Comparison of ENCODE assay signal across 21 mouse cellular contexts in genomic region chr1:79759006-79759405, GRCm38 (mm10). TPM values are rescaled to one million over a fixed set of nuclear protein-coding genes. Genes with fewer than 3 reads are reported as not detected.
DNase-seq lines count a peak whose midpoint lies in the region; ATAC-seq and TF ChIP-seq lines count a peak whose summit lies in the region.
"Had no signal": no experiment of that assay in that cellular context is flagged by ENCODE, and none has a peak within 500 bp of the region (broad histone marks: within the 10 kb centered on the region; RNA-seq: fewer than 3 reads in every experiment).

No protein-coding gene starts in this region.

- 0 out of 2 replicates have a peak overlapping the region, but pooled peaks have one; percentile 30 for H3K9ac ChIP-seq in hindbrain, embryonic 14.5 days
- H3K9ac ChIP-seq in hindbrain, embryonic 11.5 days (ENCODE audit: low read depth, low read length) = no peak overlapping the region
- H3K9ac ChIP-seq in midbrain, embryonic 13.5 days (replicated peaks) = no peak overlapping the region
- no peak overlapping the region for H3K9ac ChIP-seq in midbrain, embryonic 15.5 days
- 0 out of 2 replicates have a peak overlapping the region, but pooled peaks have one; percentile 8 for H3K9ac ChIP-seq in midbrain, postnatal 0 days (replicated peaks; ENCODE audit: low read length, poor library complexity, severe bottlenecking)
- H3K9ac ChIP-seq: embryonic facial prominence, embryonic 12.5 days; forebrain, embryonic 12.5 days; stomach, embryonic 15.5 days had no signal

- ATAC-seq in hindbrain, embryonic 14.5 days (ENCODE audit: low FRiP score) = no peak
- ATAC-seq in hindbrain, embryonic 11.5 days (ENCODE audit: low FRiP score) = no peak
- no peak for ATAC-seq in midbrain, embryonic 13.5 days
- no peak for ATAC-seq in midbrain, embryonic 15.5 days (replicated peaks)
- no peak for ATAC-seq in midbrain, postnatal 0 days (ENCODE audit: low FRiP score)
- ATAC-seq: inflammation-experienced regulatory T-cells, adult 6 months had no signal

- WGBS in hindbrain, embryonic 14.5 days = 46% methylated on average over 2 of the region's 2 CpGs
- WGBS in hindbrain, embryonic 11.5 days = 49% methylated on average over 2 of the region's 2 CpGs
- 66% methylated on average over 2 of the region's 2 CpGs for WGBS in midbrain, embryonic 13.5 days
- 64% methylated on average over 2 of the region's 2 CpGs for WGBS in midbrain, embryonic 15.5 days
- 46% methylated on average over 2 of the region's 2 CpGs for WGBS in midbrain, postnatal 0 days
- WGBS in limb, embryonic 10.5 days = 36% methylated on average over 2 of the region's 2 CpGs

- no peak overlapping the region for H3K27ac ChIP-seq in hindbrain, embryonic 14.5 days
- H3K27ac ChIP-seq in hindbrain, embryonic 11.5 days (ENCODE audit: low read depth, low read length) = no peak overlapping the region
- no peak overlapping the region for H3K27ac ChIP-seq in midbrain, embryonic 13.5 days
- no peak overlapping the region for H3K27ac ChIP-seq in midbrain, embryonic 15.5 days
- H3K27ac ChIP-seq in midbrain, postnatal 0 days (ENCODE audit: low read depth, low read length) = no peak overlapping the region
- H3K27ac ChIP-seq in limb, embryonic 10.5 days = no peak overlapping the region
- H3K27ac ChIP-seq: embryonic facial prominence, embryonic 12.5 days; forebrain, embryonic 12.5 days; stomach, embryonic 15.5 days had no signal

- TF ChIP-seq CTCF in midbrain, postnatal 0 days (IDR thresholded peaks at IDR 0.05) = no peak

- no peak overlapping the region for H3K4me3 ChIP-seq in hindbrain, embryonic 14.5 days (replicated peaks; ENCODE audit: low read length)
- H3K4me3 ChIP-seq in hindbrain, embryonic 11.5 days (ENCODE audit: low read depth, low read length) = no peak overlapping the region
- H3K4me3 ChIP-seq in midbrain, embryonic 13.5 days (replicated peaks) = no peak overlapping the region
- no peak overlapping the region for H3K4me3 ChIP-seq in midbrain, embryonic 15.5 days
- H3K4me3 ChIP-seq in midbrain, postnatal 0 days (ENCODE audit: low read depth, low read length) = no peak overlapping the region
- H3K4me3 ChIP-seq in limb, embryonic 10.5 days = no peak overlapping the region
- H3K4me3 ChIP-seq: embryonic facial prominence, embryonic 12.5 days; erythroblast, embryonic 14.5 days; forebrain, embryonic 12.5 days; stomach, embryonic 15.5 days had no signal

- H3K4me2 ChIP-seq in hindbrain, embryonic 14.5 days (replicated peaks) = peak overlapping the region; percentile 71
- no peak overlapping the region for H3K4me2 ChIP-seq in hindbrain, embryonic 11.5 days (replicated peaks; ENCODE audit: low read depth, low read length)
- H3K4me2 ChIP-seq in midbrain, embryonic 13.5 days (replicated peaks) = peak overlapping the region; percentile 82; the same call in 1 of the 2 replicates
- no peak overlapping the region for H3K4me2 ChIP-seq in midbrain, embryonic 15.5 days
- H3K4me2 ChIP-seq in midbrain, postnatal 0 days (ENCODE audit: low read depth, low read length, poor library complexity, severe bottlenecking) = 0 out of 2 replicates have a peak overlapping the region, but pooled peaks have one; percentile 77

- peaks cover 20% of the 10 kb centered on the region for H3K4me1 ChIP-seq in hindbrain, embryonic 14.5 days (replicated peaks; ENCODE audit: control insufficient read depth, insufficient read depth, low read length)
- peaks cover 3% of the 10 kb centered on the region; the same call in 1 of the 2 replicates for H3K4me1 ChIP-seq in hindbrain, embryonic 11.5 days (replicated peaks; ENCODE audit: control insufficient read depth, insufficient read depth, low read length)
- peaks cover 36% of the 10 kb centered on the region for H3K4me1 ChIP-seq in midbrain, embryonic 13.5 days (replicated peaks)
- H3K4me1 ChIP-seq in midbrain, embryonic 15.5 days = peaks cover 39% of the 10 kb centered on the region
- H3K4me1 ChIP-seq in midbrain, postnatal 0 days (ENCODE audit: insufficient read depth, low read length) = peaks cover 8% of the 10 kb centered on the region; the same call in 1 of the 2 replicates
- peaks cover 22% of the 10 kb centered on the region for H3K4me1 ChIP-seq in limb, embryonic 10.5 days

- H3K36me3 ChIP-seq in hindbrain, embryonic 14.5 days (replicated peaks; ENCODE audit: control insufficient read depth, insufficient read depth) = no peaks in the 10 kb centered on the region
- no peaks in the 10 kb centered on the region for H3K36me3 ChIP-seq in hindbrain, embryonic 11.5 days (ENCODE audit: control insufficient read depth, insufficient read depth, low read length)
- no peaks in the 10 kb centered on the region for H3K36me3 ChIP-seq in midbrain, embryonic 13.5 days
- H3K36me3 ChIP-seq in midbrain, embryonic 15.5 days (replicated peaks) = no peaks in the 10 kb centered on the region
- no peaks in the 10 kb centered on the region for H3K36me3 ChIP-seq in midbrain, postnatal 0 days (ENCODE audit: insufficient read depth, low read length)
- H3K36me3 ChIP-seq in limb, embryonic 10.5 days = no peaks in the 10 kb centered on the region
- H3K36me3 ChIP-seq: embryonic facial prominence, embryonic 12.5 days; forebrain, embryonic 12.5 days; stomach, embryonic 15.5 days had no signal

- DNase-seq in hindbrain, embryonic 14.5 days (ENCODE audit: low spot score) = no peak
- no peak for DNase-seq in hindbrain, embryonic 11.5 days (ENCODE audit: low spot score)
- no peak for DNase-seq in midbrain, postnatal 0 days (ENCODE audit: low spot score)
- DNase-seq in limb, embryonic 10.5 days (ENCODE audit: low spot score) = no peak
- DNase-seq in right cerebral cortex, postnatal 14 days = no peak
- DNase-seq: adrenal gland, adult 8-10 months; cerebellum, adult 18-20 months; cerebellum, postnatal 14 days; gastrocnemius, postnatal 14 days; kidney, adult 8-10 months; kidney, postnatal 10 days; lung, postnatal 4 days; right cerebral cortex, adult 18-20 months; thymus, postnatal 25 days had no signal

- no peaks in the 10 kb centered on the region for H3K9me3 ChIP-seq in hindbrain, embryonic 14.5 days (ENCODE audit: control insufficient read depth, low read length)
- no peaks in the 10 kb centered on the region for H3K9me3 ChIP-seq in hindbrain, embryonic 11.5 days (ENCODE audit: control insufficient read depth, low read length)
- H3K9me3 ChIP-seq in midbrain, embryonic 13.5 days = no peaks in the 10 kb centered on the region
- H3K9me3 ChIP-seq in midbrain, embryonic 15.5 days = no peaks in the 10 kb centered on the region
- no peaks in the 10 kb centered on the region for H3K9me3 ChIP-seq in midbrain, postnatal 0 days (ENCODE audit: low read length)
- no peaks in the 10 kb centered on the region for H3K9me3 ChIP-seq in limb, embryonic 10.5 days (replicated peaks)
- H3K9me3 ChIP-seq: embryonic facial prominence, embryonic 12.5 days; forebrain, embryonic 12.5 days; stomach, embryonic 15.5 days had no signal

- no peaks in the 10 kb centered on the region for H3K27me3 ChIP-seq in hindbrain, embryonic 14.5 days (ENCODE audit: control insufficient read depth, insufficient read depth, low read length)
- no peaks in the 10 kb centered on the region for H3K27me3 ChIP-seq in hindbrain, embryonic 11.5 days (ENCODE audit: control insufficient read depth, insufficient read depth, low read length)
- no peaks in the 10 kb centered on the region for H3K27me3 ChIP-seq in midbrain, embryonic 13.5 days
- H3K27me3 ChIP-seq in midbrain, embryonic 15.5 days (replicated peaks) = no peaks in the 10 kb centered on the region
- no peaks in the 10 kb centered on the region for H3K27me3 ChIP-seq in midbrain, postnatal 0 days (ENCODE audit: insufficient read depth, low read length)
- no peaks in the 10 kb centered on the region for H3K27me3 ChIP-seq in limb, embryonic 10.5 days (ENCODE audit: low read depth, poor library complexity, severe bottlenecking)
- H3K27me3 ChIP-seq: embryonic facial prominence, embryonic 12.5 days; stomach, embryonic 15.5 days had no signal

RNA-seq across cellular contexts. Expression of gene Mrpl44, which starts 16.8 kb away (rescaled TPM):
- 38.9 and 39.2 TPM in 2 replicates for polyA plus RNA-seq in hindbrain, embryonic 14.5 days (2014; fragmentation: Nextera tagmentation; extraction: Ambion mirVana)
- 53.0 and 53.1 TPM in 2 replicates for polyA plus RNA-seq in hindbrain, embryonic 11.5 days (2014; fragmentation: Nextera tagmentation; extraction: Ambion mirVana)
- polyA plus RNA-seq in midbrain, embryonic 13.5 days (2015; fragmentation: Nextera tagmentation; extraction: Ambion mirVana) = 51.9 and 54.5 TPM in 2 replicates
- polyA plus RNA-seq in midbrain, embryonic 15.5 days (2015; fragmentation: Nextera tagmentation; extraction: Ambion mirVana) = 41.2 and 41.3 TPM in 2 replicates
- 24.9 and 34.8 TPM in 2 replicates for total RNA-seq in midbrain, postnatal 0 days (2014; rRNA removed)
- polyA plus RNA-seq in midbrain, postnatal 0 days (2015; fragmentation: Nextera tagmentation; extraction: Ambion mirVana) = 36.0 and 36.4 TPM in 2 replicates
- 57.9 and 64.1 TPM in 2 replicates for polyA plus RNA-seq in limb, embryonic 10.5 days (2016; fragmentation: Nextera tagmentation; extraction: Ambion mirVana)

RNA-seq across cellular contexts. Expression of gene Wdfy1, which starts 16.9 kb away (rescaled TPM):
- polyA plus RNA-seq in hindbrain, embryonic 14.5 days (2014; fragmentation: Nextera tagmentation; extraction: Ambion mirVana) = 106 and 117 TPM in 2 replicates
- polyA plus RNA-seq in hindbrain, embryonic 11.5 days (2014; fragmentation: Nextera tagmentation; extraction: Ambion mirVana) = 52.1 and 52.6 TPM in 2 replicates
- polyA plus RNA-seq in midbrain, embryonic 13.5 days (2015; fragmentation: Nextera tagmentation; extraction: Ambion mirVana) = 113 and 118 TPM in 2 replicates
- 153 TPM in 2 replicates for polyA plus RNA-seq in midbrain, embryonic 15.5 days (2015; fragmentation: Nextera tagmentation; extraction: Ambion mirVana)
- 104 and 111 TPM in 2 replicates for total RNA-seq in midbrain, postnatal 0 days (2014; rRNA removed)
- polyA plus RNA-seq in midbrain, postnatal 0 days (2015; fragmentation: Nextera tagmentation; extraction: Ambion mirVana) = 94.9 and 98.1 TPM in 2 replicates
- polyA plus RNA-seq in limb, embryonic 10.5 days (2016; fragmentation: Nextera tagmentation; extraction: Ambion mirVana) = 25.7 and 30.6 TPM in 2 replicates

Comparison
In these comparisons a context has a peak if more than half of its experiments do, and no peak if none do; other contexts are left out.
1. H3K4me2 ChIP-seq: peak in hindbrain, embryonic 14.5 days (single experiment), midbrain, embryonic 13.5 days (single experiment) and midbrain, postnatal 0 days (single experiment); none in hindbrain, embryonic 11.5 days (single experiment) and midbrain, embryonic 15.5 days (single experiment).
2. H3K9ac ChIP-seq: peak in hindbrain, embryonic 14.5 days (single experiment) and midbrain, postnatal 0 days (single experiment); none in hindbrain, embryonic 11.5 days (single experiment), midbrain, embryonic 13.5 days (single experiment) and midbrain, embryonic 15.5 days (single experiment).